Mouse (Mus musculus): ENCODE results near the gene Fgd2. TPM values are rescaled to one million over a fixed set of nuclear protein-coding genes. Genes with fewer than 3 reads are reported as not detected.

Fgd2 gene
- polyA plus RNA-seq, 1 experiment from 2014 or later: 10.5 TPM

- H3K9ac ChIP-seq: no peak overlapping the region
- WGBS: 60% methylated on average over 6 of the region's 6 CpGs
- no peak overlapping the region for H3K4me2 ChIP-seq (replicated peaks)
- no peak overlapping the region for H3K27ac ChIP-seq
- H3K4me3 ChIP-seq (replicated peaks): no peak overlapping the region
- ATAC-seq: no peak
- H3K27me3 ChIP-seq (replicated peaks): no peaks in the 10 kb centered on the region
- H3K4me1 ChIP-seq (replicated peaks): peaks cover 33% of the 10 kb centered on the region
- H3K9me3 ChIP-seq: no peaks in the 10 kb centered on the region
- H3K36me3 ChIP-seq: no peaks in the 10 kb centered on the region
Observed at GRCm38 (mm10) chr17:29396056-29396799, 35.5 kb downstream of the Fgd2 start.

DNA sequence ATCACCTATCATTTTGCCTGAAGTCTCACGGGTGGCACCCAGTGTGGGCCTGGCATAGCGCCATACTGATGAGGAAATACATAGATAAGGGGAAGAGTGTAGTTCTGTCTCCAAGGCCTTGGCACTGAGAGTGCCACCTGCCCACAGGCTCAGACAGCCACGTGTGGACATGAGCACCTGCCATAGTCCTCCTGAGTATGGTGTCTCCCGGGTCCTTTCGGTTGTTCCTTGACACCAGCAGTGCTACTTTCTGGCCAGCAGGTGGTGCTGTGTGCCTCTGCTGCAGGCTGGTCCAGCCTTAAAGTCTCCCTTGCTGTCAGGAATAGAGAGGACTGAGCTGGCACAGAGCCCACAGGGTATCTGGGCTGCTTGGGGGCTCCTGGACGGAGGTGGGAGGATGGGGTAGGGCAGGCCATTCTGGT lies 36.1 kb downstream of the Fgd2 start:
- Histone ChIP-seq H3K36me3 (no peaks in the 10 kb centered on the region), H3K27me3 (replicated peaks) (no peaks in the 10 kb centered on the region), H3K9ac (no peak overlapping the region), H3K27ac (no peak overlapping the region), H3K9me3 (no peaks in the 10 kb centered on the region), H3K4me3 (replicated peaks) (no peak overlapping the region), H3K4me1 (replicated peaks) (peaks cover 33% of the 10 kb centered on the region), H3K4me2 (replicated peaks) (peak overlapping the region; percentile 65; the same call in 1 of the 2 replicates)
- 20% methylated on average over 6 of the region's 6 CpGs for WGBS
- peak; percentile 63 for ATAC-seq

DNA sequence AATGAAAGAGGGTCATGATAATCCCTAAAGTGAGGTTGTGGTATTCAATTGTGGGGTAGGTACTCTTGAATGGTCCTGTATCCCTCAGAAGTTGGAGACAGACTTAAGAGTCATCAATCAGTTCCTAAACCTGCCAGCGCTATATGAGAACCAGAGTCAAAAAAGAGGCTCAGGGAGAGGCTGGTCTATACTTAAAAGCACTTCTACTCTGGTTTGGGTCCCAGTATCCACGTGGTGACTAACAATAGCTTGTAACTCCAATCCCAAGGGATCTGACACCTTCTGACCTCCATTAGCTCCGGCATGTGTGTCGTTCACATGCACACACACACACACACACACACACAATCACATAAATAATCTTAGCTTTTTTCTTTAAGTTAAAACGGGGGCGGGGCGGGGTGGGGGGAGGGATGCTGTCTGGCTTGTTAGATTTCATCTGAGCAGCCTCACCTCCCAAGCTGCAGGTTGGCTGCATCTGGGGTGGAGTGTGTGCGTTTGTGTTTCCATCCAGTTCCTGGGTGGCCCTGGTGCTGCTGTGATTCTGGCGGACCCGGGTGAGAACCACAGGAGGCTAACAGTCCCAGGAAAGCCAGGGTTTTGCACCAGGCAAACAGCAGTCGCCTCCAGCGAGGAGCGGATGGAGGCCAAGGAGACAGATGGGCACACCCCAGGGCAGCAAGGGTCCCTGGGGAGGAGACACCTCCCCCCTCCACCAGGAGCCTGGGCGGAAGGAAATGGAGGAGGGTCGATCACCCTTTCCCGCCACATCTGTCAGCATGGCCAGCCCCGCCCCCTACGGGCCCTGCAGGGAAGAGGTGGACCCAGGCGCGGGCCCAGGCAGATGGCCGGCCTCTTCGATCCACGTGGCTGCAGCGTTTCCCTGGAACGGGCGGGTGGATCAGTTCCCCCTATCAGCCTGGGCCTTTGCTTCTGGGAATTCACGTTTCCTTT lies 37.0 kb downstream of the Fgd2 start:
- H3K27ac ChIP-seq: peak overlapping the region; percentile 84
- 4% methylated on average over 27 of the region's 27 CpGs for WGBS
- peak; percentile 80 for ATAC-seq

DNA sequence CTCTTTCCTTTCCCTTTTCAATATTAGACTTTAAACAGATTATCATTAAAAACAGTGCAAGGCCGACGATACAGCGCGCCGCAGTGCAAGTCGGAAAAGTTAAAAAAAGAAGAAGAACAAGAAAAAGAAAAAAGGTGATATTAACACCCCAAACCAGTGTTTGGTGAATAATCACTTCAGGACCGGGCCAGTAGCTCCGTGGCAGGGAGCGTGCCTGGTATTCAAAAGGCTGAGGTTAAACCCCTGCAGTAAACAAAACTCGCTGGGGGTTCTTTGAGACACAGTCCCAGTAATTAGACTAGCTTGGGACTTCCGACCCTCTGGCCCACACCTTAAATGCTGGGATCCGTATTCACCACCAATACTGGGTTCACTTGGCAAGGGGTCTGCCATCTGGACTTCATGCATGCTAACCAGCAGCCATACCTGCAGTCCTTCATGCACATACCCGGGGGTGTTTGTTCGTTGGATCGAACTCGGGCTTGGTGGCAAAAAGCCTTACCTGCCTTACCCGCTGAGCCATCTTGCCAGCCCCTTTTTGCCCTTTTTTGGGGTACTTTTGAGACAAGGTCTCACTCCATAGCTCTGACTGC lies 37.8 kb downstream of the Fgd2 start:
- WGBS: 22% methylated on average over 17 of the region's 17 CpGs
- Histone ChIP-seq H3K4me1 (replicated peaks) (peaks cover 29% of the 10 kb centered on the region), H3K4me3 (replicated peaks) (peak overlapping the region; percentile 25; the same call in 1 of the 2 replicates), H3K9ac (peak overlapping the region; percentile 39; the same call in 1 of the 2 replicates), H3K36me3 (no peaks in the 10 kb centered on the region), H3K27me3 (replicated peaks) (no peaks in the 10 kb centered on the region), H3K9me3 (no peaks in the 10 kb centered on the region), H3K4me2 (replicated peaks) (peak overlapping the region; percentile 65), H3K27ac (peak overlapping the region; percentile 84)
- ATAC-seq: no peak

More for the DNA sequence above, 37.0 kb downstream of the Fgd2 start:
- peaks cover 33% of the 10 kb centered on the region for H3K4me1 ChIP-seq (replicated peaks)
- H3K4me3 ChIP-seq (replicated peaks): peak overlapping the region; percentile 25
- H3K36me3 ChIP-seq: no peaks in the 10 kb centered on the region
- H3K9me3 ChIP-seq: no peaks in the 10 kb centered on the region
- peak overlapping the region; percentile 65 for H3K4me2 ChIP-seq (replicated peaks)
- no peaks in the 10 kb centered on the region for H3K27me3 ChIP-seq (replicated peaks)
- peak overlapping the region; percentile 39 for H3K9ac ChIP-seq

- Histone ChIP-seq H3K4me1 (replicated peaks) (peaks cover 26% of the 10 kb centered on the region), H3K36me3 (no peaks in the 10 kb centered on the region), H3K27ac (0 out of 2 replicates have a peak overlapping the region, but pooled peaks have one; percentile 84), H3K9ac (no peak overlapping the region), H3K4me2 (replicated peaks) (no peak overlapping the region), H3K4me3 (replicated peaks) (no peak overlapping the region), H3K9me3 (no peaks in the 10 kb centered on the region), H3K27me3 (replicated peaks) (no peaks in the 10 kb centered on the region)
- 52% methylated on average over 14 of the region's 14 CpGs for WGBS
- ATAC-seq: no peak
Observed at GRCm38 (mm10) chr17:29399241-29399910, 38.7 kb downstream of the Fgd2 start.

DNA sequence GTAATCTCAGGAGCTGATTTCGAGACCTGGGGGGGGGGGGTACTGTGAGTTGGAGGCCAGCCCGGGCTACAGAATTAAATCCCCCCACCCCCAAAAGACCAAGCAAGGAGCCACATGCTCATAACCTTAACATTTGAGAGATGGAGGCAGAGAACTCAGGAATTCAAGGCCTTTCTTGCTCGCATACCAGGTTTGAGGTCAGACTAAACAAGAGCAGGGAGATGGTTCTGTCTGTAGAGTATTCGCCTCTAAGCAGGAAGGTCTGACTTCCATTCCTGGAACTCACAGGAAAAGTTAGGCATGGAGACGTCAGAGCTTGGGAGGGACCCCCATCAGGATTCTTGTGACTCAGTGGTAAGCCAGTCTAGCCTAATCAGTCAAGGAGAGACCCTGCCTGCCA lies 39.3 kb downstream of the Fgd2 start:
- H3K4me1 ChIP-seq (replicated peaks): peaks cover 22% of the 10 kb centered on the region
- no peak overlapping the region for H3K4me2 ChIP-seq (replicated peaks)
- no peak overlapping the region for H3K27ac ChIP-seq
- no peaks in the 10 kb centered on the region for H3K36me3 ChIP-seq
- H3K9me3 ChIP-seq: no peaks in the 10 kb centered on the region
- 57% methylated on average over 5 of the region's 5 CpGs for WGBS
- ATAC-seq: no peak
- no peak overlapping the region for H3K4me3 ChIP-seq (replicated peaks)
- no peak overlapping the region for H3K9ac ChIP-seq
- no peaks in the 10 kb centered on the region for H3K27me3 ChIP-seq (replicated peaks)

DNA sequence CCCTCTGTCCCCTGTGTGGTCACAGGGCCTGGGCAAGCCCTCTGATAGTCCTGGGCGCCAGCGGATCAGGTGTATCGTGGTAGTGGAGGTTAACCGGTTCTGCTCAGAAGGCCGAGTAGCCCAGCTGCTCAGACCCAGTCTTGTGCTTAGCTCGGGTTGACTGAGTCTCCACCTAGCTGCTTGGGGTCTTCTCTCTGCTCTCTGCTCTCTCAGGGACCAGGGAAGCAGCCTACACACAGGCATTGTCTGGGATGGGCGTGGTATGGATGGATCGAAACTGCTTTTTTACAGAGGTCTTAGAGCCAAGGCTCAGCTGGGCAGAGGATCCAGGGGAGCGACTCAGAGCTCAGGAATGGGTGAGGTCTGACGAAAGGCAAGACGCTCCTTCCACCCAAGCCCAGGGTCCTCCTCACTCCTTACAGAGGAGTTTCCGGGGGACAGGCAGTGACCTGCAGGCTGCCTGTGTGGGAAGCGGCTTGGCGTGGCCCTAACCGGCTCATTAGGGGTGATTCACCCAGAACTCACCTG lies 41.1 kb downstream of the Fgd2 start:
- 68% methylated on average over 15 of the region's 15 CpGs for WGBS
- no peak overlapping the region for H3K9ac ChIP-seq
- no peak overlapping the region for H3K4me2 ChIP-seq (replicated peaks)
- no peaks in the 10 kb centered on the region for H3K9me3 ChIP-seq
- peaks cover 21% of the 10 kb centered on the region for H3K4me1 ChIP-seq (replicated peaks)
- no peak overlapping the region for H3K27ac ChIP-seq
- H3K36me3 ChIP-seq: no peaks in the 10 kb centered on the region
- no peaks in the 10 kb centered on the region for H3K27me3 ChIP-seq (replicated peaks)
- H3K4me3 ChIP-seq (replicated peaks): no peak overlapping the region
- no peak for ATAC-seq

- Histone ChIP-seq H3K4me1 (replicated peaks) (peaks cover 12% of the 10 kb centered on the region), H3K9ac (no peak overlapping the region), H3K9me3 (no peaks in the 10 kb centered on the region), H3K4me3 (replicated peaks) (no peak overlapping the region), H3K27ac (no peak overlapping the region), H3K36me3 (no peaks in the 10 kb centered on the region), H3K4me2 (replicated peaks) (no peak overlapping the region), H3K27me3 (replicated peaks) (no peaks in the 10 kb centered on the region)
- ATAC-seq: no peak
- WGBS: 46% methylated on average over 1 of the region's 1 CpGs
Observed at GRCm38 (mm10) chr17:29403179-29403578, 42.5 kb downstream of the Fgd2 start.

DNA sequence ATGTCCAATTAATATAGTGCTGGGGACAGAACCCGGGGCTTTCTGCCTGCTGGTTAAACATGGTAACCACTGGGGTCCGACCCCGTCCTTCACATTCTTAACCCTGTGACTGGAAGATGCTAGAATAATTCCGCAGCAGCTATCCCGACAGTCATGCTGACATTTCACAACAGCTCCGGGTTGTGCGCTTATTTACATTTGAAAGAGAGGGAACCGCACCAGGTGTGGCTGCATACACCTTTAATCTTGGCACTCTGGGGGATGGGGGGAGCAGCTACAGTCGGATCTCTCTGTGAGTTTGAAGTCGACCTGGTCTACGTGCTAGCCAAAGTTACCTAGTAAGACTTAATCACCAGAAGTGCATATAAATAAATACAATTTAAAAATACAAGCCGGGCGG lies 44.8 kb downstream of the Fgd2 start:
- Histone ChIP-seq H3K27me3 (replicated peaks) (no peaks in the 10 kb centered on the region), H3K4me3 (replicated peaks) (no peak overlapping the region), H3K4me2 (replicated peaks) (no peak overlapping the region), H3K9ac (no peak overlapping the region), H3K36me3 (no peaks in the 10 kb centered on the region), H3K4me1 (replicated peaks) (no peaks in the 10 kb centered on the region), H3K9me3 (no peaks in the 10 kb centered on the region), H3K27ac (no peak overlapping the region)
- 54% methylated on average over 13 of the region's 13 CpGs for WGBS
- no peak for ATAC-seq

GRCm38 (mm10) chr17:29406077-29406476 lies 45.4 kb downstream of the Fgd2 start:
- Histone ChIP-seq H3K27ac (no peak overlapping the region), H3K9ac (no peak overlapping the region), H3K27me3 (replicated peaks) (no peaks in the 10 kb centered on the region), H3K4me1 (replicated peaks) (no peaks in the 10 kb centered on the region), H3K4me3 (replicated peaks) (no peak overlapping the region), H3K36me3 (no peaks in the 10 kb centered on the region), H3K4me2 (replicated peaks) (no peak overlapping the region), H3K9me3 (no peaks in the 10 kb centered on the region)
- 63% methylated on average over 6 of the region's 6 CpGs for WGBS
- ATAC-seq: no peak

DNA sequence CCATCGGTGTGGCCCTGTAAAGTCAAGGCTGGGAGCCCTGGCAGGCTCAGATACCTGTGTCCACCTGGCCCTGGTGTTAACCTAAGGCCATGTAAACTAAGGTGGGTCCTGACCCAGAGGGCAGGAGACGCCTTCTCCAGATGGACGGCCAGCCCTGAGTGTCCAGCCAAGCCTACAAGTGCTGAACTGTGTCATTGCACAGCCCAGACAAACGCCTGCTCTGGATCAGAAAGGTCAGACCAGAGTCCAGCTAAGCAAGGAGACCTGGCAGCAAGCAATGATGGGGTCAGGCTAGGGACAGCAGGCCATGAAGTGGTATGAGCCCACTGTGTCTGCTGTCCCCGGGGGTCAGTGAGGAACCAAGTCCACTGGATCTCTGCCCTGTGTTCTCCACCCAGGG lies 46.7 kb downstream of the Fgd2 start:
- H3K9ac ChIP-seq: no peak overlapping the region
- no peak overlapping the region for H3K4me3 ChIP-seq (replicated peaks)
- H3K27ac ChIP-seq: no peak overlapping the region
- H3K36me3 ChIP-seq: no peaks in the 10 kb centered on the region
- no peaks in the 10 kb centered on the region for H3K4me1 ChIP-seq (replicated peaks)
- H3K27me3 ChIP-seq (replicated peaks): no peaks in the 10 kb centered on the region
- ATAC-seq: no peak
- WGBS: 75% methylated on average over 5 of the region's 5 CpGs
- no peaks in the 10 kb centered on the region for H3K9me3 ChIP-seq
- no peak overlapping the region for H3K4me2 ChIP-seq (replicated peaks)

All from intestine, embryonic 15.5 days (tissue).